Comparison of ENCODE assay signal across 8 mouse cellular contexts in the genomic region with DNA sequence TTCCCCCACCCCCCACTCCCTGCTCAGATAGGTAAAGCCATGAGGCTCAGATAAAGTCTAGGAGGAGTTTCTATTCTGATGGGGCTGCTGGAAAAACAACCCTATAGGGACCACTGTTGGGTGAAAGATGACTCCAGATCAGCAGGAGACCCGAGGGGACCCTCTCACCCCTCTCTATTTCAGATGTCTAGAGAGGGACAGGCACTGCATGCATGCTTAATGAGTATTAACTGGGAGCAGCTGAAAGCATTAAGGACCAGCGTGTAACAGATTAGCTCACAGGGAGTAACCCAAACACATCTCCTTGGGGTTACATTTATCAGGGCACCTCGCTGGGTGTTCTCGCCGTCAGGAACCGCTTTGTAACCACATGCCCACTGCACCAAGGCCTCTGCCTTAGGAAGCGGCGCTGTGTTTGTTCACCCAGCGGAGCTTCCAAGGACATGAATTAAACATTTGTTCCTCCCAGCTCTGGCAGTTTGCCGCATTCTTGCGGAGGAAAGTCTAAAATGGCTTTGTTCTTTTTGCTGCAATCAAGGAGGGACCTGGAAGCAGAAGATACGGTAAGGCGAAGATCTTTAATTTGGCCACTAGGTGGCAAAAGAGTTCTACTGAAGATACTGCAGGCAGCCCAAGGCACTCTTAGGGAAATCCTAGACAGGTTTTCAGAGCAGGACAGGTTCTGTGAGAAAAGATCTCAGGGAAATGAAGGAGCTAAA.
DNase-seq lines count a peak whose midpoint lies in the region; ATAC-seq and TF ChIP-seq lines count a peak whose summit lies in the region.

No protein-coding gene starts in this region.

- DNase-seq in brain, embryonic 14.5 days (ENCODE audit: low read depth) = peak; percentile 98
- DNase-seq in kidney, postnatal 25 days = peak; percentile 69 to 83
- peak; percentile 45 for DNase-seq in liver, embryonic 13.5 days
- DNase-seq in natural killer cell, adult 2 months (ENCODE audit: low spot score in 2 of 2) = peak; percentile 51 to 54
- DNase-seq in stomach, postnatal 0 days (ENCODE audit: low spot score) = peak; percentile 64

- H3K27ac ChIP-seq in heart, embryonic 15.5 days = peak overlapping the region; percentile 80
- no peak overlapping the region for H3K27ac ChIP-seq in liver, embryonic 13.5 days
- no peak overlapping the region for H3K27ac ChIP-seq in stomach, postnatal 0 days (replicated peaks)

- no peaks in the 10 kb centered on the region for H3K36me3 ChIP-seq in erythroblast, embryonic 14.5 days (ENCODE audit: control insufficient read depth)
- H3K36me3 ChIP-seq in heart, embryonic 15.5 days = no peaks in the 10 kb centered on the region
- H3K36me3 ChIP-seq in liver, embryonic 13.5 days = no peaks in the 10 kb centered on the region
- H3K36me3 ChIP-seq in stomach, postnatal 0 days (ENCODE audit: control insufficient read depth, insufficient read depth, low read length) = no peaks in the 10 kb centered on the region

- peaks cover 6% of the 10 kb centered on the region for H3K27me3 ChIP-seq in erythroblast, embryonic 14.5 days (ENCODE audit: control insufficient read depth)
- no peaks in the 10 kb centered on the region for H3K27me3 ChIP-seq in heart, embryonic 15.5 days
- H3K27me3 ChIP-seq in liver, embryonic 13.5 days = peaks cover 4% of the 10 kb centered on the region; the same call in 1 of the 2 replicates
- H3K27me3 ChIP-seq in stomach, postnatal 0 days (ENCODE audit: control insufficient read depth, insufficient read depth, low read length) = no peaks in the 10 kb centered on the region

- H3K9me3 ChIP-seq in erythroblast, embryonic 14.5 days (ENCODE audit: control insufficient read depth, low read length) = no peaks in the 10 kb centered on the region
- no peaks in the 10 kb centered on the region for H3K9me3 ChIP-seq in heart, embryonic 15.5 days (replicated peaks)
- no peaks in the 10 kb centered on the region for H3K9me3 ChIP-seq in liver, embryonic 13.5 days (replicated peaks)
- H3K9me3 ChIP-seq in stomach, postnatal 0 days (ENCODE audit: control insufficient read depth, low read length) = no peaks in the 10 kb centered on the region

- TF ChIP-seq POLR2A in brain, embryonic 14.5 days (IDR thresholded peaks at IDR 0.05; ENCODE audit: borderline replicate concordance, extremely low read depth, insufficient read depth, insufficient read length, poor library complexity, severe bottlenecking) = no peak

- peak; percentile 94 for ATAC-seq in CD4-positive, CD25-positive, alpha-beta regulatory T cell, adult 4 months
- ATAC-seq in heart, embryonic 15.5 days (replicated peaks; ENCODE audit: insufficient number of reproducible peaks, insufficient read depth, low FRiP score, low read depth) = peak; percentile 72
- ATAC-seq in liver, embryonic 13.5 days (ENCODE audit: low read depth) = peak; percentile 79
- ATAC-seq in stomach, postnatal 0 days (ENCODE audit: low FRiP score, low TSS enrichment) = peak; percentile 88

- 1% methylated on average over 13 of the region's 13 CpGs for WGBS in heart, embryonic 15.5 days
- WGBS in liver, embryonic 13.5 days (ENCODE audit: insufficient replicate concordance) = 1% methylated on average over 13 of the region's 13 CpGs
- 0% methylated on average over 13 of the region's 13 CpGs for WGBS in stomach, postnatal 0 days

- peak overlapping the region; percentile 32 for H3K9ac ChIP-seq in heart, embryonic 15.5 days
- H3K9ac ChIP-seq in liver, embryonic 13.5 days = peak overlapping the region; percentile 62
- peak overlapping the region; percentile 24; the same call in 1 of the 2 replicates for H3K9ac ChIP-seq in stomach, postnatal 0 days (ENCODE audit: low read length)

- peak; percentile 70; the same call in 1 of the 2 replicates for TF ChIP-seq CTCF in brain, embryonic 14.5 days (IDR thresholded peaks at IDR 0.05; ENCODE audit: borderline replicate concordance, extremely low read depth, insufficient read depth, insufficient read length)
- TF ChIP-seq CTCF in stomach, postnatal 0 days (IDR thresholded peaks at IDR 0.05; ENCODE audit: low read depth) = peak; percentile 92

- H3K4me2 ChIP-seq in heart, embryonic 15.5 days = peak overlapping the region; percentile 72
- H3K4me2 ChIP-seq in liver, embryonic 13.5 days = peak overlapping the region; percentile 77
- H3K4me2 ChIP-seq in stomach, postnatal 0 days (replicated peaks; ENCODE audit: low read depth) = peak overlapping the region; percentile 53

- no peak for TF ChIP-seq EP300 in stomach, postnatal 0 days (optimal IDR thresholded peaks at IDR 0.05)

- peaks cover 15% of the 10 kb centered on the region for H3K4me1 ChIP-seq in erythroblast, embryonic 14.5 days (ENCODE audit: control insufficient read depth)
- peaks cover 18% of the 10 kb centered on the region for H3K4me1 ChIP-seq in heart, embryonic 15.5 days (replicated peaks)
- H3K4me1 ChIP-seq in liver, embryonic 13.5 days (replicated peaks) = peaks cover 28% of the 10 kb centered on the region
- H3K4me1 ChIP-seq in stomach, postnatal 0 days (replicated peaks; ENCODE audit: control insufficient read depth, insufficient read depth) = no peaks in the 10 kb centered on the region; the same call in 1 of the 2 replicates

- H3K4me3 ChIP-seq in erythroblast, embryonic 14.5 days (replicated peaks) = peak overlapping the region; percentile 51
- peak overlapping the region; percentile 38 for H3K4me3 ChIP-seq in heart, embryonic 15.5 days
- H3K4me3 ChIP-seq in liver, embryonic 13.5 days (replicated peaks) = peak overlapping the region; percentile 52
- H3K4me3 ChIP-seq in stomach, postnatal 0 days (ENCODE audit: low read depth, low read length) = peak overlapping the region; percentile 27

Comparison
In these comparisons a context has a peak if more than half of its experiments do, and no peak if none do; other contexts are left out.
1. DNase-seq: peak in every context shown above with its lines; median percentile 98 in brain, embryonic 14.5 days; 76 in kidney, postnatal 25 days; 64 in stomach, postnatal 0 days; 52 in natural killer cell, adult 2 months; 45 in liver, embryonic 13.5 days.